Mouse (Mus musculus) CH12.LX (cell line): ENCODE results near the gene Dip2a. TPM values are rescaled to one million over a fixed set of nuclear protein-coding genes. Genes with fewer than 3 reads are reported as not detected.

ENCODE experiments used
- DNase-seq: peaks from one replicate; pipeline ENCODE4 v3.0.0-alpha.2; 2013; ENCODE audit errors: extremely low read depth
- H3K27ac ChIP-seq: 2 replicates; pipeline ENCODE4 v1.5.1; 2012; ENCODE audit warnings: low read depth, mild to moderate bottlenecking, control low read depth, moderate library complexity; ENCODE audit not compliant: insufficient read depth
- H3K27me3 ChIP-seq: replicated peaks from 2 replicates; pipeline ENCODE3; 2012; ENCODE audit warnings: inconsistent platforms
- H3K36me3 ChIP-seq, 2 experiments: replicated peaks in 1 of 2; 2 replicates each; pipeline versions ENCODE3 to v1.6.1; 2012; ENCODE audit warnings: inconsistent platforms in 1 of 2, low read length in 1 of 2, mild to moderate bottlenecking in 1 of 2, mixed read lengths in 1 of 2, moderate library complexity in 1 of 2; ENCODE audit not compliant: control insufficient read depth in 1 of 2, insufficient read depth in 1 of 2
- H3K4me1 ChIP-seq, 2 experiments: 2 replicates each; pipeline ENCODE4 v1.6.1; 2012; ENCODE audit warnings: inconsistent platforms in 1 of 2, moderate library complexity in 1 of 2; ENCODE audit not compliant: insufficient read depth in 2 of 2, control insufficient read depth in 1 of 2
- H3K4me2 ChIP-seq: 2 replicates; pipeline ENCODE4 v1.6.1; 2012; ENCODE audit warnings: low read depth, mild to moderate bottlenecking, control low read depth; ENCODE audit not compliant: poor library complexity, insufficient read depth, severe bottlenecking
- H3K4me3 ChIP-seq, 3 experiments: fragments of 150-350 bp in 1 of 3; sonication (generic) in 1 of 3; replicated peaks in 1 of 3; 2 replicates each; pipeline versions ENCODE3 to v1.5.1; 2011 to 2012; ENCODE audit warnings: low read depth in 2 of 3, low read length in 2 of 3, mild to moderate bottlenecking in 2 of 3, moderate library complexity in 2 of 3, control low read depth in 1 of 3, improper control_type of control experiment in 1 of 3, inconsistent platforms in 1 of 3, mixed read lengths in 1 of 3; ENCODE audit not compliant: poor library complexity in 1 of 3
- H3K79me2 ChIP-seq: replicated peaks from 2 replicates; pipeline ENCODE4 v1.6.1; 2012; ENCODE audit warnings: mild to moderate bottlenecking, moderate library complexity; ENCODE audit not compliant: control insufficient read depth, poor library complexity, insufficient read depth, severe bottlenecking; ENCODE audit errors: extremely low read depth
- H3K9ac ChIP-seq: 2 replicates; pipeline ENCODE4 v1.6.1; 2012; ENCODE audit warnings: low read depth, mild to moderate bottlenecking, control low read depth, moderate library complexity; ENCODE audit not compliant: insufficient read depth
- H3K9me3 ChIP-seq: replicated peaks from 2 replicates; pipeline ENCODE3; 2012; ENCODE audit warnings: low read length, inconsistent platforms, mixed read lengths
- BHLHE40 ChIP-seq: IDR thresholded peaks from 2 replicates; pipeline ENCODE4 v1.6.1; 2011; ENCODE audit warnings: mild to moderate bottlenecking, low read depth, low read length, improper control_type of control experiment
- EP300 ChIP-seq: IDR thresholded peaks from 2 replicates; pipeline ENCODE4 v1.6.1; 2011; ENCODE audit warnings: low read length, improper control_type of control experiment
- ETS1 ChIP-seq: conservative IDR thresholded peaks from 2 replicates; pipeline ENCODE4 v1.6.1; 2012; ENCODE audit warnings: low read depth, mild to moderate bottlenecking, inconsistent platforms, low read length, improper control_type of control experiment, moderate library complexity
- GABPA ChIP-seq: IDR thresholded peaks from 2 replicates; pipeline ENCODE4 v1.6.1; 2012; ENCODE audit warnings: low read depth, low read length, improper control_type of control experiment, inconsistent platforms; ENCODE audit not compliant: insufficient replicate concordance
- MAFK ChIP-seq: IDR thresholded peaks from 2 replicates; pipeline ENCODE4 v1.6.1; 2011; ENCODE audit warnings: low read length, improper control_type of control experiment; ENCODE audit not compliant: insufficient replicate concordance
- NRF1 ChIP-seq: IDR thresholded peaks from 2 replicates; pipeline ENCODE4 v1.6.1; 2014; ENCODE audit warnings: low read depth, mild to moderate bottlenecking, inconsistent platforms, low read length, improper control_type of control experiment, moderate library complexity
- POLR2AphosphoS2 ChIP-seq: IDR thresholded peaks from 2 replicates; pipeline ENCODE4 v1.6.1; 2011; ENCODE audit warnings: low read depth, low read length, improper control_type of control experiment
- SIN3A ChIP-seq: IDR thresholded peaks from 2 replicates; pipeline ENCODE4 v1.6.1; 2012; ENCODE audit warnings: low read length, improper control_type of control experiment, inconsistent platforms
- SMC3 ChIP-seq: IDR thresholded peaks from 2 replicates; pipeline ENCODE4 v1.6.1; 2011; ENCODE audit warnings: low read depth, low read length, improper control_type of control experiment
- TCF12 ChIP-seq: IDR thresholded peaks from 2 replicates; pipeline ENCODE4 v1.6.1; 2014; ENCODE audit warnings: low read depth, mild to moderate bottlenecking, inconsistent platforms, low read length, improper control_type of control experiment
- UBTF ChIP-seq: IDR thresholded peaks from 2 replicates; pipeline ENCODE4 v1.6.1; 2012; ENCODE audit warnings: low read depth, mild to moderate bottlenecking, inconsistent platforms, low read length, improper control_type of control experiment, moderate library complexity
- ZC3H11A ChIP-seq: IDR thresholded peaks from 2 replicates; pipeline ENCODE4 v1.6.1; 2012; ENCODE audit warnings: low read depth, mild to moderate bottlenecking, inconsistent platforms, low read length, improper control_type of control experiment
- ZKSCAN1 ChIP-seq: IDR thresholded peaks from 2 replicates; pipeline ENCODE4 v1.6.1; 2012; ENCODE audit warnings: low read depth, inconsistent platforms, low read length, improper control_type of control experiment, borderline replicate concordance
- ZNF384 ChIP-seq: IDR thresholded peaks from 2 replicates; pipeline ENCODE4 v1.6.1; 2012; ENCODE audit warnings: low read depth, low read length, improper control_type of control experiment, inconsistent platforms
- dilution Hi-C: fragments of 300-500 bp; cut with MboI; formaldehyde crosslinking; loops from 2 replicates; pipeline ENCODE4 v1.14.3; 2020; ENCODE audit warnings: low sequenced_read_pairs; ENCODE audit not compliant: extremely low pct_unique_long_range_greater_than_20kb, extremely low pct_ligation_motif_present
- in situ Hi-C: fragments of 300-500 bp; cut with MboI; formaldehyde crosslinking; loops from 3 replicates; pipeline ENCODE4 v1.14.3; 2019; ENCODE audit warnings: low sequenced_read_pairs, low pct_ligation_motif_present, low pct_unique_long_range_greater_than_20kb, mixed read lengths
- polyA plus RNA-seq: library from polyadenylated mRNA; unstranded; fragments of >175 nt; gene quantifications from 2 replicates; pipeline ENCODE4 v1.2.1, GENCODE M21; 2012; ENCODE audit warnings: low read depth; ENCODE audit not compliant: insufficient read length
- total RNA-seq, 2 experiments: library from RNA; depleted of rRNA; stranded (reverse); fragments of 300-350 nt in 1 of 2; fragments of >200 nt in 1 of 2; gene quantifications; 2 replicates each; pipeline ENCODE4 v1.2.3; 2012 to 2014

Gene Dip2a
- total and polyA plus RNA-seq, 3 experiments, result 0.97 to 2.4 (median 1.5) TPM

DNA sequence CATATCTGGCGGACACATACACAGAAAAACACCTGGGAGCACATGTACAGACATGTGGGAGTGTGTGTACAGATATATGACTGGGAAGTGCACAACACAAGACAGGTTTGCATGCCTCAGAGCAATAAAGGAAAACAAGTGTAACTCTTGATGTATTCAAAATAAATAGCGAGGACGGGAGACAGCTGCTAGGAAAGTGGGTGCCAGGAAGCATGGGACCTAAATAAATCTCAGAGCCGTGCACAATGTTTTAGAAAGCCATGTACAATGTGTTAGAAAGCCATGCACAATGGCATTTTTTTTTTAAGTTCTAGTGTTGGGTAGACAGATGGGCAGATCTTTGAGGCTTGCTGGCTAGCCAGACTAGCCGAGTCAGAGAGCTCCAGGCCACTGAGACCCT lies 56.0 kb downstream of the Dip2a start:
- H3K27me3 ChIP-seq, result no peaks in the 10 kb centered on the region
- H3K36me3 ChIP-seq, result peaks cover 0 to 21% of the 10 kb centered on the region in 2 experiments
- H3K4me3 ChIP-seq, result no peak overlapping the region
- H3K4me1 ChIP-seq, result peaks cover 0 to 12% of the 10 kb centered on the region in 2 experiments; a peak in 2 of 4 replicates
- no peaks in the 10 kb centered on the region for H3K9me3 ChIP-seq
- no peak for DNase-seq
- no peak overlapping the region for H3K9ac ChIP-seq
- no peak overlapping the region for H3K4me2 ChIP-seq
- H3K79me2 ChIP-seq, result no peaks in the 10 kb centered on the region
- in situ Hi-C loops, result no loop called here
- no peak overlapping the region for H3K27ac ChIP-seq
- dilution Hi-C loops, result no loop called here
- TF ChIP-seq SMC3 (no peak), ZNF384 (no peak), ZC3H11A (no peak), TCF12 (no peak), POLR2AphosphoS2 (no peak), ZKSCAN1 (no peak)
- TF ChIP-seq, all 38 proteins: peak for 0

DNA sequence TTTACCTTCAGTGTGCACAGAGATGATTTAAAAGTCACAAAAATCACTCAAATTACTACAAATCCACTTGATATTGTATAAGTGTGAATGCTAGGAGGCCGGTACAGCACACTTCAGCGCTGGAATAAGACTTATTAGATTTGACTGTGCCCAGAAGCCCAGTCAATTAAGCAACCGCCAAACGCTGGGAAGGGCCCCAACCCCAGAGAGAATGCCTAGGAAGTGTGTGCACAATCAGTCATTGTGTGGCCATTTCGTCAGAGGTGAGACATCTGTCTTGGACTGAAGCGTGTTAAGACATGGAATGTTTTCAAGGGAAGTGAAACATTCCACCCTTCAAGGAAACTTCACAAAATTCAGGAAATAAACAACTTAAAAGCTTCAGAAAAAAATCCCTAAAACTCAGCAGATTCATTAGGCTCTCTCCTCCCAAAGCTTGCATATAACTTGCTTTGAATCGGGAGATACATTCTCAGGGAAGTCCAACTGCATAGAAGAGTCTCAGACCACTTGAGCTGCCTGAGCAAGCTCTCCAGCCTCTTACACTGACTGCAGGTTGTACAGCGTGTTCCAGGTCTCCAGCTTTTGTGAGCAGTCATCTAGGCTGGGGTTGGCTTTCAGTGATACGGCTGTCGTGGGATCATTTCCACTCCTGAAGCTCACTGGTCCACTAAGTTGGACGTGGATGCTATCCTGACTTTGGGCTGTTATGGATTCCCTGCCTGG lies 56.7 kb downstream of the Dip2a start:
- Histone ChIP-seq H3K79me2 (no peaks in the 10 kb centered on the region), H3K27me3 (no peaks in the 10 kb centered on the region), H3K27ac (no peak overlapping the region), H3K4me3 (no peak overlapping the region), H3K9me3 (no peaks in the 10 kb centered on the region), H3K9ac (no peak overlapping the region), H3K4me2 (no peak overlapping the region), H3K4me1 (peaks cover 0 to 12% of the 10 kb centered on the region in 2 experiments; a peak in 2 of 4 replicates), H3K36me3 (peaks cover 0 to 21% of the 10 kb centered on the region in 2 experiments)
- in situ Hi-C loops (no loop called here), dilution Hi-C loops (no loop called here)
- DNase-seq, result no peak
- TF ChIP-seq EP300, result no peak

DNA sequence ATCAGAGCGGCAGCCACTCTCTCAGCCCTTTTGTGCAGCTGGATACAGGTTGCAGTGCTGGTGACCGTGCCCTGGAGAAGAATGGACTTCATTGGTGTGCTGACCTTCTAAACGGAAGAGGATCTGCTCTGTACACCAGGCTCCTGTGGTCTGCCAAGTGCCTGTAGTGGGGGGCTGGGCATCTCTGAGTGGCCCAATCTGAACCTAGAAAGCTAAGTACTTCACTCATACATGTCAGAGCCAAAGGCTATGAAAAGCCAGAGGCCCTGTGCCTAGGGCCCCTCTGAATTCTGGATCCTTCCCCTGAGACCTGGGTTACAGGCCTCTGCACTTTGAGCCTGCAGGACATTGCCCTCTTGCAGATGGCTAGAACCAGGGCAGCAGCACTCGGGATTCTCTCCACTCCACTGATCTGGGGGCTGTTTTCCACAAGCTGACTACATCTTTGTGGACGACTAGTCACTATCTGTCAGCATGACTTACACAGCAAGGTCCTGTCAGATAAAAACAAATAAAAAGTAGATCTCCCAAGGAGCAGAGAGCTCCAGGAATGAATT lies 66.5 kb downstream of the Dip2a start:
- Histone ChIP-seq H3K9me3 (no peaks in the 10 kb centered on the region), H3K4me3 (no peak overlapping the region), H3K9ac (no peak overlapping the region), H3K4me1 (0 out of 4 replicates have a peak, but pooled peaks cover 0 to 2% of the 10 kb centered on the region in 2 experiments), H3K27ac (no peak overlapping the region), H3K27me3 (no peaks in the 10 kb centered on the region), H3K79me2 (no peaks in the 10 kb centered on the region), H3K4me2 (no peak overlapping the region), H3K36me3 (peaks cover 0 to 23% of the 10 kb centered on the region in 2 experiments)
- DNase-seq, result no peak
- dilution Hi-C loops, result no loop called here
- in situ Hi-C loops, result no loop called here
- TF ChIP-seq ZC3H11A, result no peak
- TF ChIP-seq NRF1, result no peak
- TF ChIP-seq ETS1, result no peak
- no peak for TF ChIP-seq TCF12
- no peak for TF ChIP-seq GABPA
- TF ChIP-seq UBTF, result no peak
- TF ChIP-seq MAFK, result no peak
- TF ChIP-seq BHLHE40, result no peak
- TF ChIP-seq SIN3A, result no peak
